Mouse (Mus musculus) neural tube, embryonic 15.5 days (tissue): ENCODE measurements around the gene Trub1. TPM values are rescaled to one million over a fixed set of nuclear protein-coding genes. Genes with fewer than 3 reads are reported as not detected.

Experiments used
- ATAC-seq: fragments of 200-750 bp; cut with Nextera tagmentation; 2 replicates; pipeline ENCODE4 v1.8.0; 2017; ENCODE audit warnings: mild to moderate bottlenecking, moderate TSS enrichment, moderate library complexity; ENCODE audit not compliant: low FRiP score
- H3K27ac ChIP-seq: fragments of 300-500 bp; sonication (generic); replicated peaks from 2 replicates; pipeline ENCODE4 v1.5.1; 2015; ENCODE audit warnings: mild to moderate bottlenecking, inconsistent platforms
- H3K27me3 ChIP-seq: fragments of 300-500 bp; sonication (generic); replicated peaks from 2 replicates; pipeline ENCODE4 v1.6.1; 2015; ENCODE audit warnings: inconsistent platforms
- H3K36me3 ChIP-seq: fragments of 300-500 bp; sonication (generic); 2 replicates; pipeline ENCODE4 v1.6.1; 2015; ENCODE audit warnings: inconsistent platforms
- H3K4me1 ChIP-seq: fragments of 300-500 bp; sonication (generic); 2 replicates; pipeline ENCODE4 v1.6.1; 2015; ENCODE audit warnings: inconsistent platforms
- H3K4me2 ChIP-seq: fragments of 300-500 bp; sonication (generic); 2 replicates; pipeline ENCODE4 v1.6.1; 2015; ENCODE audit warnings: inconsistent platforms, mild to moderate bottlenecking, moderate library complexity
- H3K4me3 ChIP-seq: fragments of 300-500 bp; sonication (generic); replicated peaks from 2 replicates; pipeline ENCODE4 v1.5.1; 2015; ENCODE audit warnings: mild to moderate bottlenecking, inconsistent platforms
- H3K9ac ChIP-seq: fragments of 300-500 bp; sonication (generic); replicated peaks from 2 replicates; pipeline ENCODE4 v1.6.1; 2015; ENCODE audit warnings: mild to moderate bottlenecking, inconsistent platforms
- H3K9me3 ChIP-seq: fragments of 300-500 bp; sonication (generic); replicated peaks from 2 replicates; pipeline ENCODE4 v1.6.1; 2016; ENCODE audit warnings: inconsistent platforms
- WGBS: fragments of 180-500 bp; shearing (Covaris S2); methylation state at CpG from one replicate; pipeline ENCODE4 v1.1.7; 2015; ENCODE audit warnings: mixed read lengths; 5-methylcytosine and 5-hydroxymethylcytosine counted together
- polyA plus RNA-seq: library from polyadenylated mRNA; unstranded; fragments of >200 nt; fragmentation: Nextera tagmentation; extraction: Ambion mirVana; gene quantifications from 2 replicates; pipeline ENCODE4 v1.2.1, GENCODE M21; 2015

The Trub1 gene
- polyA plus RNA-seq, 1 experiment from 2014 or later, result 14.9 TPM

GRCm38 (mm10) chr19:57477310-57477709, 24.6 kb downstream of the Trub1 start:
- H3K36me3 ChIP-seq, result no peaks in the 10 kb centered on the region
- no peak overlapping the region for H3K4me2 ChIP-seq
- no peak overlapping the region for H3K9ac ChIP-seq
- H3K4me1 ChIP-seq, result peaks cover 19% of the 10 kb centered on the region
- WGBS, result 71% methylated on average over 8 of the region's 8 CpGs
- no peak overlapping the region for H3K27ac ChIP-seq
- no peak overlapping the region for H3K4me3 ChIP-seq
- no peaks in the 10 kb centered on the region for H3K27me3 ChIP-seq
- ATAC-seq, result no peak
- no peaks in the 10 kb centered on the region for H3K9me3 ChIP-seq

GRCm38 (mm10) chr19:57478056-57478455, 25.3 kb downstream of the Trub1 start:
- H3K4me1 ChIP-seq, result peaks cover 14% of the 10 kb centered on the region
- H3K4me3 ChIP-seq, result no peak overlapping the region
- no peaks in the 10 kb centered on the region for H3K9me3 ChIP-seq
- H3K36me3 ChIP-seq, result no peaks in the 10 kb centered on the region
- no peak overlapping the region for H3K27ac ChIP-seq
- 84% methylated on average over 11 of the region's 11 CpGs for WGBS
- H3K9ac ChIP-seq, result no peak overlapping the region
- H3K27me3 ChIP-seq, result no peaks in the 10 kb centered on the region
- ATAC-seq, result no peak
- H3K4me2 ChIP-seq, result no peak overlapping the region

GRCm38 (mm10) chr19:57479886-57480655, 27.4 kb downstream of the Trub1 start:
- Histone ChIP-seq H3K4me3 (no peak overlapping the region), H3K27me3 (no peaks in the 10 kb centered on the region), H3K9me3 (no peaks in the 10 kb centered on the region), H3K4me1 (peaks cover 4% of the 10 kb centered on the region; the same call in 1 of the 2 replicates), H3K4me2 (no peak overlapping the region), H3K27ac (0 out of 2 replicates have a peak overlapping the region, but pooled peaks have one; percentile 13), H3K36me3 (no peaks in the 10 kb centered on the region), H3K9ac (no peak overlapping the region)
- ATAC-seq, result no peak
- WGBS, result 85% methylated on average over 8 of the region's 8 CpGs

- ATAC-seq, result 0 out of 2 replicates have a peak, but pooled peaks have one; percentile 14
- Histone ChIP-seq H3K4me1 (peaks cover 7% of the 10 kb centered on the region; the same call in 1 of the 2 replicates), H3K9ac (no peak overlapping the region), H3K27me3 (no peaks in the 10 kb centered on the region), H3K9me3 (no peaks in the 10 kb centered on the region), H3K4me3 (no peak overlapping the region), H3K36me3 (no peaks in the 10 kb centered on the region), H3K4me2 (no peak overlapping the region), H3K27ac (no peak overlapping the region)
- 93% methylated on average over 6 of the region's 6 CpGs for WGBS
Observed at GRCm38 (mm10) chr19:57481743-57482259, 29.1 kb downstream of the Trub1 start.

GRCm38 (mm10) chr19:57482815-57483214, 30.1 kb downstream of the Trub1 start:
- H3K9ac ChIP-seq, result no peak overlapping the region
- H3K4me3 ChIP-seq, result no peak overlapping the region
- no peaks in the 10 kb centered on the region for H3K9me3 ChIP-seq
- H3K36me3 ChIP-seq, result no peaks in the 10 kb centered on the region
- WGBS, result 86% methylated on average over 8 of the region's 8 CpGs
- no peak for ATAC-seq
- peaks cover 13% of the 10 kb centered on the region for H3K4me1 ChIP-seq
- H3K27ac ChIP-seq, result no peak overlapping the region
- H3K27me3 ChIP-seq, result no peaks in the 10 kb centered on the region
- H3K4me2 ChIP-seq, result no peak overlapping the region

- Histone ChIP-seq H3K9ac (no peak overlapping the region), H3K9me3 (no peaks in the 10 kb centered on the region), H3K4me3 (no peak overlapping the region), H3K4me1 (peaks cover 20% of the 10 kb centered on the region), H3K36me3 (no peaks in the 10 kb centered on the region), H3K27me3 (no peaks in the 10 kb centered on the region), H3K27ac (0 out of 2 replicates have a peak overlapping the region, but pooled peaks have one; percentile 19), H3K4me2 (peak overlapping the region; percentile 19; the same call in 1 of the 2 replicates)
- WGBS, result 40% methylated on average over 13 of the region's 13 CpGs
- ATAC-seq, result peak; percentile 56; the same call in 1 of the 2 replicates
Observed at GRCm38 (mm10) chr19:57487051-57487658, 34.4 kb downstream of the Trub1 start.

GRCm38 (mm10) chr19:57489527-57489926, 36.8 kb downstream of the Trub1 start:
- Histone ChIP-seq H3K4me1 (peaks cover 20% of the 10 kb centered on the region), H3K9me3 (no peaks in the 10 kb centered on the region), H3K27me3 (no peaks in the 10 kb centered on the region), H3K4me3 (no peak overlapping the region), H3K9ac (no peak overlapping the region), H3K36me3 (no peaks in the 10 kb centered on the region), H3K27ac (no peak overlapping the region), H3K4me2 (no peak overlapping the region)
- no peak for ATAC-seq
- 82% methylated on average over 7 of the region's 7 CpGs for WGBS

- peak overlapping the region; percentile 25 for H3K4me2 ChIP-seq
- peaks cover 20% of the 10 kb centered on the region for H3K4me1 ChIP-seq
- peak; percentile 78; the same call in 1 of the 2 replicates for ATAC-seq
- H3K9me3 ChIP-seq, result no peaks in the 10 kb centered on the region
- 6% methylated on average over 8 of the region's 8 CpGs for WGBS
- H3K36me3 ChIP-seq, result no peaks in the 10 kb centered on the region
- H3K9ac ChIP-seq, result no peak overlapping the region
- no peak overlapping the region for H3K4me3 ChIP-seq
- peak overlapping the region; percentile 3; the same call in 1 of the 2 replicates for H3K27ac ChIP-seq
- no peaks in the 10 kb centered on the region for H3K27me3 ChIP-seq
Observed at GRCm38 (mm10) chr19:57491030-57491429, 38.3 kb downstream of the Trub1 start.

GRCm38 (mm10) chr19:57494020-57494419, 41.3 kb downstream of the Trub1 start:
- no peak for ATAC-seq
- Histone ChIP-seq H3K4me1 (peaks cover 16% of the 10 kb centered on the region), H3K36me3 (no peaks in the 10 kb centered on the region), H3K4me2 (no peak overlapping the region), H3K9ac (no peak overlapping the region), H3K27ac (no peak overlapping the region), H3K4me3 (no peak overlapping the region), H3K27me3 (no peaks in the 10 kb centered on the region), H3K9me3 (no peaks in the 10 kb centered on the region)
- WGBS, result 88% methylated on average over 5 of the region's 5 CpGs

GRCm38 (mm10) chr19:57498110-57498743, 45.5 kb downstream of the Trub1 start:
- no peaks in the 10 kb centered on the region for H3K27me3 ChIP-seq
- peaks cover 8% of the 10 kb centered on the region for H3K4me1 ChIP-seq
- H3K4me2 ChIP-seq, result no peak overlapping the region
- H3K27ac ChIP-seq, result no peak overlapping the region
- no peak for ATAC-seq
- no peaks in the 10 kb centered on the region for H3K36me3 ChIP-seq
- no peak overlapping the region for H3K4me3 ChIP-seq
- no peaks in the 10 kb centered on the region for H3K9me3 ChIP-seq
- H3K9ac ChIP-seq, result no peak overlapping the region
- 80% methylated on average over 10 of the region's 10 CpGs for WGBS

- no peaks in the 10 kb centered on the region for H3K27me3 ChIP-seq
- no peak overlapping the region for H3K27ac ChIP-seq
- no peak overlapping the region for H3K4me2 ChIP-seq
- peaks cover 8% of the 10 kb centered on the region for H3K4me1 ChIP-seq
- no peak for ATAC-seq
- no peak overlapping the region for H3K4me3 ChIP-seq
- no peaks in the 10 kb centered on the region for H3K36me3 ChIP-seq
- no peaks in the 10 kb centered on the region for H3K9me3 ChIP-seq
- no peak overlapping the region for H3K9ac ChIP-seq
- 55% methylated on average over 6 of the region's 6 CpGs for WGBS
Observed at GRCm38 (mm10) chr19:57498884-57499410, 46.2 kb downstream of the Trub1 start.
